Mouse (Mus musculus) skeletal muscle tissue, adult 2 months (tissue): ENCODE measurements around the gene Tubgcp2.

ENCODE experiments used
- DNase-seq: peaks from one replicate; pipeline ENCODE4 v3.0.0-alpha.2; 2012; ENCODE audit warnings: low read depth, low spot score

Gene Tubgcp2

GRCm38 (mm10) chr7:139949893-139950282 is 86.6 kb downstream of the Tubgcp2 start:
- no peak for DNase-seq

GRCm38 (mm10) chr7:139946032-139946431 is 90.4 kb downstream of the Tubgcp2 start:
- no peak for DNase-seq
